Mouse (Mus musculus) CH12.LX (cell line): ENCODE measurements at regions not wholly inside any gene's neighbourhood (a gene's known extent, or its start where the extent isn't known, plus 50 kb on each side); places are given as distances from the start of the nearest gene placed in this dataset.

Experiments used
- CHD2 ChIP-seq: IDR thresholded peaks from 2 replicates; pipeline ENCODE4 v1.6.1; 2011; ENCODE audit warnings: low read length, improper control_type of control experiment
- CTCF ChIP-seq, 2 experiments: IDR thresholded peaks in 1 of 2; conservative IDR thresholded peaks in 1 of 2; 2 replicates each; pipeline ENCODE4 v1.5.1; 2011 to 2012; ENCODE audit warnings: low read depth in 2 of 2, low read length in 2 of 2, improper control_type of control experiment in 1 of 2, inconsistent platforms in 1 of 2, mild to moderate bottlenecking in 1 of 2, moderate library complexity in 1 of 2
- EP300 ChIP-seq: IDR thresholded peaks from 2 replicates; pipeline ENCODE4 v1.6.1; 2011; ENCODE audit warnings: low read length, improper control_type of control experiment
- KAT2A ChIP-seq: IDR thresholded peaks from 2 replicates; pipeline ENCODE4 v1.6.1; 2012; ENCODE audit warnings: low read length, improper control_type of control experiment, inconsistent platforms; ENCODE audit not compliant: insufficient replicate concordance
- POLR2A ChIP-seq: IDR thresholded peaks from 2 replicates; pipeline ENCODE4 v1.6.1; 2011; ENCODE audit warnings: low read depth, mild to moderate bottlenecking, improper control_type of control experiment, low read length
- TCF12 ChIP-seq: IDR thresholded peaks from 2 replicates; pipeline ENCODE4 v1.6.1; 2014; ENCODE audit warnings: low read depth, mild to moderate bottlenecking, inconsistent platforms, low read length, improper control_type of control experiment
- UBTF ChIP-seq: IDR thresholded peaks from 2 replicates; pipeline ENCODE4 v1.6.1; 2012; ENCODE audit warnings: low read depth, mild to moderate bottlenecking, inconsistent platforms, low read length, improper control_type of control experiment, moderate library complexity

DNA sequence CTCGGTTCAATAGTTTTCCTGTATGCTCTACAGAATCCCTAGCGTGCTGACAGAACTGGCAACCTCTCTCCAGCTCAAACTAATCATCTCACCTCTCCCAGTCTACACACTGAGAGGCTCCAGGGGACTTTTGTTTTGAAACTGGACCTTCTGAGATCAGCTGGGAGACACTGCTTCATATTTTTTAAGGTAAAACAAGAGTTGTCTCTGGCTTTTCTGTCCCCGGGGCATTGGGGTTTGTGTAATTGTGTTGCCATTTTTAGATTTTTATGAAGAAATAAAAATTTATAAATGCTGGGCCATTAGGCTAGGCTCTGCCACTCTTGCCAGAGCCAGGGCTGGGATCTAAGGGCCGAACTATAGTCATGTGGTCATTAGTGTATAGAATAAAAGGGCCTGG lies 179.8 kb upstream of the Cdh5 start:
- TF ChIP-seq TCF12: no peak
- no peak for TF ChIP-seq POLR2A
- TF ChIP-seq CTCF (conservative IDR thresholded peaks at IDR 0.05 in 1 of 2, IDR thresholded peaks at IDR 0.05 in 1 of 2; ENCODE audit: low read depth in 2 of 2, low read length in 2 of 2): no peak
- no peak for TF ChIP-seq EP300
- no peak for TF ChIP-seq UBTF
- TF ChIP-seq KAT2A: no peak
- TF ChIP-seq CHD2: no peak
